Mouse (Mus musculus): Measurements from ENCODE around the gene Prkar1b.

GRCm38 (mm10) chr5:139128476-139129065, 21.2 kb downstream of the Prkar1b start:
- TF ChIP-seq POLR2A (IDR thresholded peaks at IDR 0.05; ENCODE audit: low read depth, low read length) (no peak), CTCF (IDR thresholded peaks at IDR 0.05; ENCODE audit: extremely low read depth, insufficient read length, insufficient replicate concordance, low read depth, low read length) (no peak)

All from small intestine, adult 2 months (tissue).